Mouse (Mus musculus) right cerebral cortex, postnatal 10 days (tissue): ENCODE results near the gene Dlx4.

Experiments
- DNase-seq, 2 experiments: peaks; one replicate each; pipeline ENCODE4 v3.0.0; 2021; ENCODE audit warnings: low spot score in 2 of 2

Dlx4 gene

DNA sequence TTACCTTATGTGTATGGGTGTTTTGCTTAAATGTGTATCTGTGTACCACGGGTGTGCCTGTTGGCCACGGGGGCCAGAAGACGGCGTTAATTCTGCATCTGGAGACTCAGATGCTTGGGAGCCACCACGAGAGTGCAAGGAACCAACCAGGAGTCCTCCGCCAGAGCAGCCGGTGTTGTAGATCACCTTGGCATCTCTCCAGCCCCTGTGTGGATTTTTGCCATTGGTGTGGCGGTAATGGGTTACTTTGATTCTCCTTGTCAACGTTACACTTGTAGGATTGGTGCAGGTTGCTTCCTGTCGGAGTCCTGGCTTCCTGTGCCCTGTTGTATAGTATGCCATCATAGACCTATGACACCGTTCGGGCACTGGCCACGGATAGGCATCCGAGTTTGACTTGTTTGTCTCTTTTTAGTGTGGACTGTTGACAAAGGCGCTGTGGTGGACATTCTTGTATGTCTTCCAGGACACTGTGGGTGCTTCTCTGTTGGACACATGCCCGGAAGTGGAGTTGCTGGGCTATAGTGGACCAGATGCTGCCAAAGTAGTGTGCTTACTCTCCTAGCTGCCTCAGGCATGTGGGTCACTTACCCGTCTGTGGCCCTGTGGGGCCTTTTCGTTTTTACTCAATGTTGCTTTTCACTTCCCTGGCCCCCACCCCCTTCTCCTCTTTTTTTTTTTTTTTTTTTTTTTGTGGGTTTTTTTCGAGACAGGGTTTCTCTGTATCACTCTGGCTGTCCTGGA is 43.7 kb downstream of the Dlx4 start:
- no peak for DNase-seq

DNA sequence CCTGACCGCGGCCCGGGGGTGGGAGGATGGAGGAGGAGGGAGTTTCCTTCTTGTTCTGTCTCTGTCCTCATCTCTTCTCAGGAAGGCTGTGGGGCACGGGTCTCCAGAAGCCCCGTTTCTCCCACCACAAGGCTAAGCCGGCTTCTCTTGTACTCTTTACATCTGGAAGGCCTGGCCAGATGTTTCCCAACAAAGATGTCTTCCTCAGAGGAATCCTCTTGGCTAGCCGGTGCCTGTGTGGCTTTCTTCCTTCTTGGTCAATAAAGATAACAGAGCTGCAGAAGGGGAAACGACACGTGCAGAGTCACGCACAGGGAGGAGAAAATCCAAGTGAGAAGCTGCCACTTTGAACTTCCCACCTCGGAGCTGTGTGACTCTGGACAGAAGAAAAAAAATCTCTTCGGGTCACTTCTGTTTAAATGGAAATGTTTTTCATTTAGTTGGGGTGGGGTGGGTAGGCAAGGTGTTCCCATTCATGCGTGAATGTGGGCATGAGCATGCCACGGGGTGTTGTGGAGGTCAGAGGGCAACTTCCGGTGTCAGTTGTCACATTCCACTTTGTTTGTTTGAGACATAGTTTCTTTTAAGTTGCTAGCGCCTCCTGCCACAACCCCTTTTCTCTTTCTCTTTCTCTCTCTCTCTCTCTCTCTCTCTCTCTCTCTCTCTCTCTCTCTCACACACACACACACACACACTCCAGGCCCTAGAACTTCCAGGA is 44.8 kb downstream of the Dlx4 start:
- no peak for DNase-seq

DNA sequence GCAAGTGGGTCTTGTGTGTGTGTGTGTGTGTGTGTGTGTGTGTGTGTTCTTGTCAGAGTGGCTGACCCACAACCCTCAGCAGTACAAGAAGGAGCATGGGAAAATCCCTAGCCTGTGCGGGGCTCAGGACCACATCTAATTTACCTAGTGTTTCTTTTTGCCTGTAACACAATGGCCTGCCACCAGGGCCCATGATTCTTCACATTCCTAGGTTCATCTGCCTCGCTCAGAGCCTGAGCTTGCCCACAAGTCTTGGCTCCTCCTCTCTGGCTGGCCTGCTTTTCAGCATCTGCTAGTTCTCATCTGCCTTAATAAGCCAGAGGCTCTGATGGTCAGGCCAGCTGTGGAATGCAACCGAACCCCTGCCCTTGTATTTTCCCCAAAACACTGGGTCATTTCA is 45.7 kb downstream of the Dlx4 start:
- DNase-seq: no peak

DNA sequence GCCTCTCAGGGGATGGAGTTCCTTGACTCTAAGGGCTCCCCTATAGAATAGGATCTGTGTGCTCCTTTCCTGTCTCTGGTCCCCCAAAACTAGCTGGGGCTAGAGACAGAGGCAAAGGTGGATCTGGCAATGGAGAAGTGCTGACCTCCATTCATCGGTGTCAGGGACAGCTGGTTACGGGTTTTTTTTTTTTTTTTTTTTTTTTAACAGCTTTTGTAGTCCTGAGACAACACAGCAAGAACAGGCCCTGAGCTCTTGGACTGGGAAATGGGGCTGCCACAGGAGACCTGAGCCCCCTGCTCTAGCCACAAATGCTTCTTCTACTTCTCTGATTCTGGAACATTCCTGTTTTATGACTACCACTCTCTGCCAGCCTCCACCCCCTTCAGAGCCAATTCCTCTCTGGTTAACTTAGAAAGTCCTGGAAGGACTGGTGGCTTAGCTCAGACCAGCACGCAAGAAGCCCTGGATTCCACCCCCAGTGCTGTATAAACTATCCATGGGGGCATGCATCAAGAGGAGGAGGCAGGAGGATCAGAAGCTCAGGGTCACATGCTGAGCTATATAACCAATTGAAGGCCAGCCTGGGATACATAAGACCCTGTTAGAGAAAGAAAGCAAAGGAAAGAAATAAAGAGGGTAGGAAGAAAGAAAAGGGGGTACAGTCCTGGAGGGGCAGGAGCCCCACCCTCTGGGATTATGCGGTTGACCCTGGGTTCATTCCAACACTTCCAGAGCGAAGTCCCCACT is 47.5 kb downstream of the Dlx4 start:
- DNase-seq: no peak

DNA sequence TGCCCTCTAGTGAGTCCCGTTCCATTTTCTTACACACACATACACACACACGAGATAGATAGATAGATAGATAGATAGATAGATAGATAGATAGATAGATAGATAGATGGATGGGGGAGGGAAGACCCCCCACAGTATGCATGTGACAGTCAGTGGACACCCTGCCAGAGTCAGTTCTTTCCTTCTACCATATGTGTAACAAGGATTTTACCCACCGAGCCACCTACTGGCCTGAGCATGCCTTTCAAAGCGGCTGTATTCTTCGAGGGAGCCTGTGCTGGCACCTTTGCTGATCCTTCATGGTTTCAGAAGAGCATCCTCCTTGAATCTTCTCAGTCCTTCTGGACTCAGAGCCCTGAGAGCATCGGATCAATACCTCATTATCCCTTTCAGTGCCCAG is 48.2 kb downstream of the Dlx4 start:
- no peak for DNase-seq

DNA sequence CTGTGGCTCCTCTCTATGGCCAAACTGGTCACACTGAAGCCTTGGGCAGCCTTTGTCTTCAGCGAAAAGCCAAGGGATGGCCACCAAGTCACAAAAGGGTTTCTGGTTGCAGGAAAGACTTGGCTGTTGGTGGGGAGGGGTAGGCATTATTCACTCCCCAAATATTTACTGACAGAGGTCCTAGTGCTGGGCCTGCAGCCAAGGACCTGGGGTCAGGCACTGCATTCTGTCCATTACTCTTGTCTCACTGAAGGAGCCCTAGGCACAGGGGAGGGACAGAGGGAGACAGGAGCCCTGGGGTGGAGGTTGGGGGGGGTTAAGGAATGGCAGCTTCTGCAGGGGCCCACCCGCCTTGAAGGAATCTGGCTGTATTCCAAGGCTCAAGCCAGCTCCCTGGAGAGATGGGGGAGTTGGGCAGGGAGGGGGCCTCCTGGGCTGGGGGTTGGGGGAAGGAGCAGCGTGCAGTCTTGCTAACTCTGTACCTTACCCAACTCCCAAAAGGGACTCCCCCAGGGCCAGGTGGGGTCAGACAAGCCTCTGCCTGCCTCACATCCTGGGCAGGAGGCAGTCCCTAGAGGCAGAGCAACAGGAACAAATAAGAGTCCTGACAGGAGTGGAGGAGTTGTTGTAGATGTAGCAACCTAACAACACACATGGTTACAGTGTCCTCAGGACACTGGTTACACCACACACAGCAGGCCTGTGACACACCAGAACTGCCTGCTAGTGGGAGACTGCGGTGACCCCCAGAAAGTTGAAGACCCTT is 49.3 kb downstream of the Dlx4 start:
- no peak for DNase-seq

DNA sequence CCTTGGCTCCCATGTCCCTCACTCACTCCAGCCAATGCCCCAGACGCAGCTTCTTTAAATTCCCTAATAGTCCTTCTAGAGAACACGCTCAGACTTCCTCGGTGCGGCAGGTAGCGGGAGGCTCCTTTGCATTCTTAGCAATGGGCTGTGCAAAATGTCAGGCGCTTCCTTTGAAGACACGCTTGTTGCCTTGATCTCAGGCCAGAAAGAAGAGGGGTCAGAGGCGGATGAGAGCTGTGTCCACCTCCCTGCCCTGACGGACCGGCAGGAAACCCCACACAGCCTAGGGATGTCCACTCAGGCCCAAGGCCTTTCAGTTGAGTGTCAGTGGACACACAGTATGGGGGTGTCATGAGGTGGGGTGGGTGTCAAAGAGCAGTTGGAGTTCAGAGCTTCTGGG is 50.5 kb downstream of the Dlx4 start:
- DNase-seq: no peak

DNA sequence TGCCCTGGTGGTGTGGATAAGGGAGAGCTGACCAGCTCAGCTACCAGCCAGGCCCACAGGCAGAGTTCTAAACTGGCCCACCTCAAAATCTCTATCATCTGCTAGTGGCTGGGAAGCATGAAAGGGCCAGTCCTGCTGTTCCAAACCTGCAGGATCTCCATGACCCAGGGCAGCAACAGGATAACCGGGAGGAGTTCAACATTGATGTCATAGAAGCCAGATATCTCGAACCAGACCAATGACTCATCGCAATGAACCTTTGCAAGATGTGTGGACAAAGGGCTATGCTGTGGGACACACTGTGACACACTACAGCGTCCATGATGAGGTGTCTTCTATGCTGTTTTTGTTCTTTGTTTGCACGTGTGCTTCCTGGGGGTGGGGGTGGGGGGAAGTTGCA is 53.0 kb downstream of the Dlx4 start:
- no peak for DNase-seq
